Mouse (Mus musculus): ENCODE measurements around the gene Swsap1.

- TF ChIP-seq POLR2A (IDR thresholded peaks at IDR 0.05; ENCODE audit: insufficient read length, low read depth), result no peak
- TF ChIP-seq MAX (IDR thresholded peaks at IDR 0.05; ENCODE audit: low read depth), result no peak
- no peak for TF ChIP-seq USF1 (IDR thresholded peaks at IDR 0.05; ENCODE audit: low read depth)
- TF ChIP-seq POLR2AphosphoS2 (IDR thresholded peaks at IDR 0.05; ENCODE audit: insufficient read length, low read depth), result no peak
- no peak for TF ChIP-seq E2F4 (IDR thresholded peaks at IDR 0.05; ENCODE audit: insufficient read depth)
- TF ChIP-seq REST (IDR thresholded peaks at IDR 0.05; ENCODE audit: insufficient read depth, insufficient read length), result no peak
- no peak for TF ChIP-seq TCF12 (IDR thresholded peaks at IDR 0.05; ENCODE audit: insufficient read depth, poor library complexity, severe bottlenecking)
- no peak for TF ChIP-seq MYOD1 (IDR thresholded peaks at IDR 0.05; ENCODE audit: control insufficient read depth in 1 of 3, insufficient read length in 2 of 3, low read depth in 2 of 3)
- TF ChIP-seq MYOG (IDR thresholded peaks at IDR 0.05; ENCODE audit: control insufficient read depth in 1 of 3, insufficient read depth in 1 of 3, insufficient read length in 2 of 3, low read depth in 2 of 3), result no peak
- TF ChIP-seq TCF3 (IDR thresholded peaks at IDR 0.05; ENCODE audit: insufficient read length, low read depth), result no peak
These were observed 31.5 kb upstream of the Swsap1 start for GRCm38 (mm10) chr9:21924099-21924493.

Measured in myocyte (in vitro differentiated cells).